Mouse (Mus musculus) small intestine, adult 2 months (tissue): Measurements from ENCODE around the gene Ifi35. TPM values are rescaled to one million over a fixed set of nuclear protein-coding genes. Genes with fewer than 3 reads are reported as not detected.
"Not testable (repeated sequence)": the region's sequence is repeated elsewhere in the genome, so short reads cannot be mapped to it uniquely, and the experiment has no call there.

Source experiments
- H3K27ac ChIP-seq: fragments of 200-500 bp; 2 replicates; pipeline ENCODE4 v1.5.1; 2012; ENCODE audit warnings: low read depth, low read length, control low read depth, inconsistent platforms; ENCODE audit not compliant: insufficient read depth
- H3K27me3 ChIP-seq: fragments of 200-500 bp; 2 replicates; pipeline ENCODE4 v1.6.1; 2012; ENCODE audit warnings: mild to moderate bottlenecking, moderate library complexity, low read length, inconsistent platforms; ENCODE audit not compliant: control insufficient read depth, insufficient read depth
- H3K36me3 ChIP-seq: fragments of 200-500 bp; 2 replicates; pipeline ENCODE4 v1.6.1; 2012; ENCODE audit warnings: mild to moderate bottlenecking, low read length, control low read depth, inconsistent platforms; ENCODE audit not compliant: control insufficient read depth, insufficient read depth
- H3K4me1 ChIP-seq: fragments of 200-500 bp; 2 replicates; pipeline ENCODE4 v1.6.1; 2012; ENCODE audit warnings: low read length, inconsistent platforms, mixed read lengths; ENCODE audit not compliant: control insufficient read depth, insufficient read depth, insufficient read length
- H3K4me3 ChIP-seq: fragments of 200-500 bp; 2 replicates; pipeline ENCODE4 v1.5.1; 2012; ENCODE audit warnings: low read depth, mild to moderate bottlenecking, control low read depth, inconsistent platforms, low read length, moderate library complexity
- CTCF ChIP-seq: fragments of 200-500 bp; IDR thresholded peaks from 2 replicates; pipeline ENCODE4 v1.5.1; 2012; ENCODE audit warnings: low read depth, mild to moderate bottlenecking, control low read depth, inconsistent platforms, low read length, moderate library complexity, mixed read lengths; ENCODE audit not compliant: insufficient replicate concordance, insufficient read length; ENCODE audit errors: extremely low read depth
- POLR2A ChIP-seq: fragments of 200-500 bp; IDR thresholded peaks from 2 replicates; pipeline ENCODE4 v1.6.1; 2012; ENCODE audit warnings: low read depth, mild to moderate bottlenecking, control low read depth, inconsistent platforms, low read length, moderate library complexity
- WGBS: fragments of 180-500 bp; shearing (Covaris S2); methylation state at CpG from one replicate; pipeline ENCODE4 v1.1.7; 2018; 5-methylcytosine and 5-hydroxymethylcytosine counted together
- polyA plus RNA-seq: library from polyadenylated mRNA; depleted of rRNA; stranded (reverse); fragments of >200 nt; gene quantifications from 2 replicates; pipeline ENCODE4 v1.2.3, GENCODE M21; 2012

Gene Ifi35
- polyA plus RNA-seq, 1 experiment = 123 TPM

DNA sequence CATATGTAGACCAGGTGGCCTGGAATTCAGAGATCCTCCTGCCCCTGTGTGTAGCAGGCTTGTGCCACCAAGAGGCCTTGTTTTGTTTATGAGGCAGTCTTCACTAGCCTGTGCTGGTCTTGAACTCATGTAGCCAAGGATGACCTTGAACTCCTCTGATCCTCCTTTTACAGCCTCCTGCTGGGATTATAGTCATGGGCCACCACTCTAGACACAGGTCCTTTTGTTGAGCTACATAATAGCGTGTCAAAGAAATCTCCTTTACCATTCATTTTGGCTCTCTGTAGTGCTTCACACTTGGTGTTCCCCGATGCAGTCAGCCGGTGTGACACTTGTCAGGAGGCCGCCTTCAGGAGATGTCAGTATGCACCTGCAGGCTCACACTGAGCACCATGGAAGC is 11.3 kb upstream of the Ifi35 start:
- TF ChIP-seq POLR2A = no peak
- TF ChIP-seq CTCF = no peak
- H3K36me3 ChIP-seq = peaks cover 32% of the 10 kb centered on the region
- no peak overlapping the region for H3K27ac ChIP-seq
- no peak overlapping the region for H3K4me3 ChIP-seq
- 88% methylated on average over 4 of the region's 4 CpGs for WGBS
- H3K27me3 ChIP-seq = no peaks in the 10 kb centered on the region
- H3K4me1 ChIP-seq = no peaks in the 10 kb centered on the region

DNA sequence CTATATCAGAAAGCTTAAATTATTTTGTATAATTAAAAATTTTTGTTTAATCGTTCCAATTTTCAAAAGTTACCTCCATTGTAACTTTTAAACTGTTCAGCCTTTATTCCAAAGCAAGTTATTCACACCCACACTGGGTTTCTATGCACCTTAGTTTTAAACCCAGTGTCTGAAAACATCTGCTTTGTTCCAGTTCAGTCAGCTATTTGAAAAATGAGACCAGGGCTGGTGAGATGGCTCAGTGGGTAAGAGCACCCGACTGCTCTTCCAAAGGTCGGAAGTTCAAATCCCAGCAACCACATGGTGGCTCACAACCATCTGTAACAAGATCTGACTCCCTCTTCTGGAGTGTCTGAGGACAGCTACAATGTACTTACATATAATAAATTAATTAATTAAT is 10.2 kb upstream of the Ifi35 start:
- peaks cover 24% of the 10 kb centered on the region for H3K36me3 ChIP-seq
- H3K27ac ChIP-seq, H3K27me3 ChIP-seq, H3K4me1 ChIP-seq, H3K4me3 ChIP-seq: not testable (repeated sequence)
- 52% methylated on average over 3 of the region's 3 CpGs for WGBS

- H3K4me1 ChIP-seq, H3K27me3 ChIP-seq, H3K27ac ChIP-seq: not testable (repeated sequence)
- WGBS = 28% methylated on average over 15 of the region's 15 CpGs
- Histone ChIP-seq H3K36me3 (peaks cover 23% of the 10 kb centered on the region), H3K4me3 (peak overlapping the region; percentile 41)
These were observed 6.6 kb upstream of the Ifi35 start for GRCm38 (mm10) chr11:101441450-101442126.

GRCm38 (mm10) chr11:101442127-101442693 is 6.0 kb upstream of the Ifi35 start, which contains the start of gene Rpl27:
Gene Rpl27 (plus strand): TSS chr11:101442298.
- peak; percentile 62; the same call in 1 of the 2 replicates for TF ChIP-seq POLR2A
- TF ChIP-seq CTCF = peak; percentile 74
- peaks cover 23% of the 10 kb centered on the region for H3K36me3 ChIP-seq
- H3K27ac ChIP-seq = peak within 1 kb of the TSS; percentile 54; the same call in 1 of the 2 replicates
- under 1% methylated on average over 42 of the region's 42 CpGs for WGBS
- peak within 1 kb of the TSS; percentile 74 for H3K4me3 ChIP-seq
- peaks cover 3% of the 10 kb centered on the region; the same call in 1 of the 2 replicates for H3K4me1 ChIP-seq
- H3K27me3 ChIP-seq = no peaks in the 10 kb centered on the region

DNA sequence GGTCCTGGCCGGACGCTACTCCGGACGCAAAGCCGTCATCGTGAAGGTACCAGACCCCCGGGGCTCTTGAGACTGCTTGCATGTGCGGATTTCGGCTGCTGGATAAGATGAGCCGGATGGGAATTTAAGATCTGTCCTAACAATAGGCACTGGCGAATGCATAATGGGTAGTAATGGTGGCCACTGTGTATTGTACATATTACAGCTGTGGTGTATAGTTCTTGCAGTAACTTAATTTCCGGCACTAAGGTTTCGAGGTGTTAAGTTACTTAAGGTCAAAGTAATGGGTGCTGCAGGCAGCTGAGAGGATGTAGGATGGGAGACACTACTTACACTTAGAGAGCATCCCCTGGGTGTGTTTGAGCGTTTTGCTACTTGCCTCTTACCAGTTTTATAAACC is 5.4 kb upstream of the Ifi35 start:
- Histone ChIP-seq H3K27ac (peak overlapping the region; percentile 54; the same call in 1 of the 2 replicates), H3K27me3 (no peaks in the 10 kb centered on the region), H3K4me3 (peak overlapping the region; percentile 74), H3K36me3 (peaks cover 23% of the 10 kb centered on the region), H3K4me1 (peaks cover 3% of the 10 kb centered on the region; the same call in 1 of the 2 replicates)
- no peak for TF ChIP-seq POLR2A
- TF ChIP-seq CTCF = no peak
- under 1% methylated on average over 14 of the region's 14 CpGs for WGBS

DNA sequence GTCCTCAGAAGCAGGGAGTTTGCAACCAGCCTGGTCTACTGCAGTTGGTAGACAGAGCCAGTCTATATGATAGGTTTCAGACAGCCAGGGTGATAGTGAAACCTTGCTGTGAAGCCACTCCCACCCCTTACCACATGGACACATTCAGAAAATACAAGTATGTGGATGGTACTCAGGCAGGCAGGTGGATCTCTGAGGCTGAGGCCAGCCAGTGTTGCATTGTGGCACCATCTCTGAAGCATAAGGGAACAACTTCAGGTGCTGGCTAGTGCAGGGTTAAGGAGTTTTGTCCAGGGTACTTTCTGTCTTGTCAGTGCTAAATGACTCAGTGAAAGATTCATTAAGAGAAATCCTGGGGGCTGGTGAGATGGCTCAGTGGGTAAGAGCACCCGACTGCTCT is 1.9 kb upstream of the Ifi35 start:
- Histone ChIP-seq H3K4me1 (peaks cover 4% of the 10 kb centered on the region; the same call in 1 of the 2 replicates), H3K36me3 (peaks cover 23% of the 10 kb centered on the region), H3K4me3 (no peak overlapping the region), H3K27me3 (no peaks in the 10 kb centered on the region), H3K27ac (no peak overlapping the region)
- WGBS = 80% methylated on average over 1 of the region's 1 CpGs
- TF ChIP-seq CTCF (no peak), POLR2A (no peak)

- 87% methylated on average over 8 of the region's 8 CpGs for WGBS
- not testable (repeated sequence) for H3K4me1 ChIP-seq, H3K27me3 ChIP-seq, H3K4me3 ChIP-seq, H3K27ac ChIP-seq
- H3K36me3 ChIP-seq = peaks cover 23% of the 10 kb centered on the region
These were observed 1.3 kb upstream of the Ifi35 start for GRCm38 (mm10) chr11:101446860-101447259.

DNA sequence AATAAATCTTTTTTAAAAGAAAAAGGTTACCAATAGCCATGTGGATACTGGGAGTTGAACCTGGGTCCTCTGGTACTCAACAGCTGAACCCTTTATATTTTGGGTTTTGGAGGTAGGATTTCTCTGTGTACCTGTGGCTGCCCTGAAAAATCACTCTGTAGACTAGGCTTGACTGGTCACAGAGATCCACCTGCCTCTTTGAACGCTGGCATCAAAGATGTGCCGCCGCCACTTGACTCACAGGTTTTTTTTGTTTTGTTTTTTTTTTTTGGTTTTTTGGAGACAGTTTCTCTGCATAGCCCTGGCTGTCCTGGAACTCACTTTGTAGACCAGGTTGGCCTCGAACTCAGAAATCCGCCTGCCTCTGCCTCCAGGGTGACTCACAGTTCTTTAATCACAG is 421 bp upstream of the Ifi35 start:
- TF ChIP-seq POLR2A (no peak), CTCF (no peak)
- H3K27ac ChIP-seq = peak overlapping the region; percentile 58; the same call in 1 of the 2 replicates
- peaks cover 23% of the 10 kb centered on the region for H3K36me3 ChIP-seq
- H3K4me1 ChIP-seq = peaks cover 11% of the 10 kb centered on the region; the same call in 1 of the 2 replicates
- H3K4me3 ChIP-seq = no peak overlapping the region; the same call in 1 of the 2 replicates
- no peaks in the 10 kb centered on the region for H3K27me3 ChIP-seq
- 70% methylated on average over 5 of the region's 5 CpGs for WGBS
